Mouse (Mus musculus): ENCODE results near the gene Pld4.
A peak's percentile ranks its signal among the peaks of the same experiment; 100 is the strongest.

Pld4 gene

DNA sequence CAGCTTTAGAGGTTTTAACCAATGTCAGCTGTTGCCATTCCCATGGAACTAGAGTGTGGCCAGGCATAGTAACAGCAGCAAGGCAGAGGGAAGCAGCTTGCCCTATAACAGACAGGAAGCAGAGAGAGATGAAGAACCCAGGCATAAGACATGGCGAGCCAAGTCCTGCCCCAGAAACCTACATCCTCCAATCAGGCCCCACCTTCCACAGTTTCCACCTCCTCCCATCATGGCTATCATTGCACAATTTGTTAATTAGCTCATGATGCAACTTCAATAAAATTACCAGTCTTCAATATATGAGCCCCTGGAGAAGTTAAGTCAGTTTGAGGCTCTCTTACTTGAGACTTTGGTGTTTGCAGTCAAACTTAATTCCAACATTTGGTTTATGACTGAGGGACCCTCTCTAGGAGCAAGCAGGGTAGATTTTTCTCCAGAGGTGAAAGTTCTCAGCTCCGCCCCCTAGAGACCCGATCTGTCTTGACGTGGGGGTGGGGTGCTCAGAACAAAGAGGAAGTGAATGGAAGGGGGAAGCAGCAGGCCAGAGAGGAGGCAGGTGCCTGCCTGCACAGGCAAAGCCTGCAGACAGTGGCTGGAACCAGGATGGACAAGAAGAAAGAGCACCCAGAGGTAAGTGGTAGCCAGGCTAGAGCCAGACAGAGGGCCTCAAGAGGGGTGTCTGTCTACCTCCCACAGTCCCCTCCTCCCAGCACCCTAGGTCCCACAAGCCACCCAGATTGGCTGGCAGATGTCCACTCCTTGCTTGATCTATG is at the start of gene Pld4:
Pld4 (plus strand) TSS at position 502 of the 773 bp plus-strand sequence.
- no peak for DNase-seq (ENCODE audit: low spot score)

DNA sequence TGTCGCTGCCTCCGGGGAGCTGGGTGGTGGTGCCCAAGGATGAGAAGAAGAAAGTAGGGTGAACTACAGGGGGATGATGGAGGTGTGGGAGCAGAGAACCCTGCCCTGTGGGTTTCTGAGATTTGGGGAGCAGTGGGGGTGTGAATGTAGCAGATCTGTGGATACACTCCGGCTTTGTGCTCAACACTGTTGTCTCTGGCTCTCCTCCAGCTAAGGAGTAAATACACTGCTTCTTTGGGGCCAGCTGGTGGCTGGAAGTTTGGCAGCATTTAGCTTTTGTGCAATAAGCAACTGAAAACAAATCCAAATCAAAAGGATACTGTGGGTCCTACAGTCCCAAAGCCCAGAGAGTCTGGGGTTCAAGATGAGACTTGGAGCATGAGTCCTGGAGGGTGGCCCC is 46.5 kb upstream of the Pld4 start:
- no peak for DNase-seq (ENCODE audit: low spot score)

DNA sequence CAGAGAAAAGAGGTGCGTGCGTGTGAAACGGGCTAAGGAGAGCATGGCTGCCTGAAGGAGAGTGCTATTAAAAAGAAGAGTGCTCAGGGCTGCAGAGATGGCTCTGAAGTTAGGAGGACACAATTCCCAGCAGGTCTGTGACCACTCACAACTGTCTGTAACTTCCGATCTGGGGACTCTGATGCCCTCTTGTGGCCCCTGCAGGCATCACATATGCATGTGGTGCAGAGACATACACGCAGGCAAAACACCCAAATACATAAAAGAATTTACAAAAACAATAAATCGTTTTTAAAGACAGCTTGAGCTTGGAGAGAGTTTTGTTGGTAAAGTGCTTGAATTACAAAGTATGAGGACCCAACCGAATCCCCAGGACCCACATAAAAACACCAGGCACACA is 43.3 kb upstream of the Pld4 start:
- peak; percentile 43 for DNase-seq (ENCODE audit: low spot score)

DNA sequence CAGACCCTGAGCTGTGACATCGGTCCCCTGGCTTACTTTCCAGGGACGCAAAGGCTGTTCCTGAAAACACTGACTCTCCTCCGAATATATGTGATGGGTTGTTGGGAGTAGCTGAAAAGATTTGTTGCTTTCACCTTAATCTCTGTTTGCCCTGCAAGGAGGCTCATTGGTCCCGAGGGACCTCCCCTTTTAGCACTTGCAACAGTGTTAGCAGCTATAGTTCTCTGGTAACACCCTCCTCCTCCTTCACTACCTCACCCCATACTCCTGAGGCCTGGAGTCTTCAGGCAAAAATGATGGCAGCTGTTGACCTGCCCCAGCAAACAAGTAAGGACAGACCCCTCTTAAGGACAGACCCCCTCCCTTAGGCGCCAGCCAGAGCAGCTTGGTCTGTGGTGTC is 41.5 kb upstream of the Pld4 start:
- DNase-seq (ENCODE audit: low spot score), result no peak

DNA sequence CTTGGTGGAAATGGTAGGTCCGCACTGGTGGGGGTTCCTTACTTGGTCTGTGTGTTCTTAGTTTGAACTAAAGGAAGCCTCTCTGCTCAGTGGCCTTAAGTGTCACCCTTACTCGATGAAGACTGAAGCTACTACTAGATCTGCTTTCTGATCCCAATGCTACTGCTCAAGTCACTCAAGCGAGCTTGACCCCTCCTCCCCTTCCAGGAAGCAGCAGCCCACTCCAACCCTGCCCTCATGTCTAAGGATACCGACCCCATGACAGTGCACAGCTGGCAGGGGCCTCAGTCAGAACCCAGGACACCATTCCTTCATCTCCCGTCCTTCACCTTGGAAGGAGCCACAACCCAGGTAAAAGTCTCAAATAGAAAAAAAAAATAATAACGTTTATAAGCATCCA is 40.2 kb upstream of the Pld4 start, which contains the start of gene Cep170b:
Cep170b (plus strand) TSS at position 240 of the 400 bp plus-strand sequence.
- no peak for DNase-seq (ENCODE audit: low spot score)

DNA sequence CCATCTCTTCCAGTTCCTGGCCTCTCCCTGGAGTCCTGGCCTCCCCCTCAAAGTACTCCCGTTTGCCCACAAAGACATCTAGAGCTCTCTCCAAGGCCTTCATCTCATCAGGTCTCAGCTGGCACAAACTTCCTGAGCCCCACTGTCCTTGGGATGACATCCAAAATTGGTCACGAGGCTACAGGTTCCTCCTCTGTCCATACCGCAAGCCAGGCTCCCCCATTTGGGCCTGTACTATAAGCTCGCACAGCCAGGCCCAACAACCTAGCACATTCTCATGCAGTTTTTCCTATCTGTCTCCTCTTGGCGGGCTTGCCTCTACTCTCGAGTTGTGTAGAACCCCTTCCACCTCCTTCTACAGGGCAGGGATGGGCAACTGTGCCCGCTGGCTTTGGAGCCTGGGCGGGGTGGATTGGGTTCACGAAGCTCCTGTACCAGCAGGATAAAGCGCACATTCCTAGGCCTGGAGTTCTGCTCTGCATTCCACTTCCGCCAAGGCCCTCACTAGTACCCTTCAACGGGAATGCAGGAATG is 39.5 kb upstream of the Pld4 start:
- DNase-seq (ENCODE audit: low spot score), result peak; percentile 39

DNA sequence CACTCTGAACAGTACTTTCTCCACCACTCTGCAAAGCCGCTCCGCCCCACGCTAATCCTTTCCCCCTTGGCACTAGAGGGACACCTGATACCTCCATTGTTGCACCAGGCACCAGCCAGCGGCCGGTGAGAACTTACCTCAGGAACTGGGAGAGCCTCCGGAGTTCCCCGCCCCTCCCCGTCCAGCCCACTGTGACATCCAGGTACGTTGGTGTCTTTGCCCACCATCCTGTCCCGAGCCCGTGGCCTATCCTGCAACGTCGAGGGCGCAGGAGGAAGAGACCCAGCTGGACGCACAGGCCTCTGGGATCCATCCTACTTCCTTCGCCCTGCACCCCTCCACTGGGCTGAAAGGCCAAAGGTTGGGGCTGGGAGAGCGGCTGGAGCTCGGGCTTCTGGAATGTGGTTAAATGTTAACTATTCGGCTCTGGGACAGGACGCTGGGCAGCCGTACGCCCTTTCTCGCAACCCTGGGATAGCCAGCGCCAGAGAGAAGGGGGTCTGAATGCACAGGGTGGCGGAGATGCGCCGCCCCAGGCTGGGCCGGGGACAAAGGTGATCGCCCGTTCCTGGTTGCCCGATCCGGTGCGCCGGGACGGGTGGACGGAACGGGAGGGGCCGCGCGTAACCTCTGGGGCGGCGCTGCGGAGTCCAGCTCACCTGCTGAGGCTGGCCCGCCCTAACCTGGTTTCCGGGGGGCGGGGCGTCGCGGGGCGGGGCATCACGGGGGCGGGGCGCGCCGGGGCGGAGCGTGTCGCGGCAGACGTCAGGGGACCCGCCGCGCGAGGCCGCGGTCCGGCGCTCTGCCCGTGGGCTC is 38.8 kb upstream of the Pld4 start:
- peak; percentile 71 for DNase-seq (ENCODE audit: low spot score)

DNA sequence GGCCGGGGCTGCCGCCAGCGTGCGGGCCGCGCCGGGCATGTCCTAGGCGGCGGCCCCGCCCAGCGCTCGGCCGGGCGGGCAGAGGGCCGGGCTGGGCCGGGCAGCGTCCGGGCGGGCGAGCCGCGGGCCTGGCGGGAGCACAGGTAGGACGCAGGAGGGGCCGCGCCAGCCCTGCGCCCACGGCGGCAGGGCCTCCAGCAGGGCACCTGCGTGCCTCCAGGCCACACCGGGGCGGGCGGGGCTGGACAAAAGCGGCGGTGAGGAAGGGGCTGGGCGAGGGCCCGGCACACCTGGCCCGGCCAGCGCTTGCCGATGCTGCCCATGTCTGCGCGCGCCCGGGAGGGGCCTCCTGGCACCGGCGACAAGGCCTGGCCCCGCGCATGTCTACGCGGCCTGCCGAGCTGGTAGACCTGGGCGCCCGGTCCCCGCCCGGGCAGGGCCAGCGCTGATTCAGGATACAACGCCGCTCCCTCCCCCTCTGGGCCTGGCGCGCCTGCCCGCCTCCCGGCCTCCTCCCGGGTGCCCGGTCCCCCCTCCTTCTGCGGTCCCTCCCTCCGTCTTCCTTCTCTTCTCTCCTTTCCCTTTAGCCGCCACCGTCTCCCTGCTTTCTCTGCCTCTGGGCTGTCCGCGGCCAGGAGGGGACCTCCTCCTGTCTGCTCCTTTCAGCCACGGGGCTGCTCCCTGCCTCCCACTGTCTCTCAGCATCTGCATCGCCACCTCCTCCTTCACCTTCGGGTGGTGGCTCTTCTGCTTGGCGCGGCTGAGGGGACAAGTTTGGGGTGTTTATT is 38.0 kb upstream of the Pld4 start:
- DNase-seq (ENCODE audit: low spot score), result peak; percentile 70

DNA sequence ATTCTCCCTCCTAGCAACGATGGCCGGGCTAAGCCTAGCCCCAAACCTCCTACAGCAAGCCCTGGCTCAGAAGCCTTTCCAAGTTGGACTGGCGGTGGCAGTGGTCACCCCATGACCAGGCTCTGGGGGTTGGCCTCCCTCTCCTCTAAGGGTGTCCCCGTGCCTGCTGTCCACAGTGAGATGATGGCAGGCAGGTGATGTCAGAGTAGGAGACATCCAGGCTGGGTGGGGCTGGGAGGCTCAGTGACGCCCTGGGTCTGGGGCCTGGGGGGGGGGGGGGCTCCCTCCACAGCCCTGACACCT is 37.5 kb upstream of the Pld4 start:
- no peak for DNase-seq (ENCODE audit: low spot score)

DNA sequence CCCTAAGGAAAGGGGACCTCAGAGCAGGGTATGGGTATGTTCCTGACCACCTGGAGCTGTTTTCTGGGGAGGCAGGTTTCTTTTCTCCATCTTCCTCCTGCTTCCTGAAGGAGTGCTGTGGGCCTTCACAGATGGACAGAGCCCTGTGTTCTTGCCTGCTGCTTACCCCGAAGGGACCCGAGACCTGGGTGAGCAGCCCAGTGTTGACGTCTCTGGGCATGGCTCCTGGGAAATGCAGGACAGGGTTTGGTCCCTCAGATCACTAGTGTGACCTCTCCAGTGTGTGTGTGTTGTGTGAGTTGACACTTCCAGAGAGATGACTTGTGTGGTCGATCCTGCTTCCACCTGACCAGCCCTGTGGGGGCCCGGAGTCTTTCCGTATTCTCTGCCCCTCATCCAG is 37.0 kb upstream of the Pld4 start:
- no peak for DNase-seq (ENCODE audit: low spot score)

DNA sequence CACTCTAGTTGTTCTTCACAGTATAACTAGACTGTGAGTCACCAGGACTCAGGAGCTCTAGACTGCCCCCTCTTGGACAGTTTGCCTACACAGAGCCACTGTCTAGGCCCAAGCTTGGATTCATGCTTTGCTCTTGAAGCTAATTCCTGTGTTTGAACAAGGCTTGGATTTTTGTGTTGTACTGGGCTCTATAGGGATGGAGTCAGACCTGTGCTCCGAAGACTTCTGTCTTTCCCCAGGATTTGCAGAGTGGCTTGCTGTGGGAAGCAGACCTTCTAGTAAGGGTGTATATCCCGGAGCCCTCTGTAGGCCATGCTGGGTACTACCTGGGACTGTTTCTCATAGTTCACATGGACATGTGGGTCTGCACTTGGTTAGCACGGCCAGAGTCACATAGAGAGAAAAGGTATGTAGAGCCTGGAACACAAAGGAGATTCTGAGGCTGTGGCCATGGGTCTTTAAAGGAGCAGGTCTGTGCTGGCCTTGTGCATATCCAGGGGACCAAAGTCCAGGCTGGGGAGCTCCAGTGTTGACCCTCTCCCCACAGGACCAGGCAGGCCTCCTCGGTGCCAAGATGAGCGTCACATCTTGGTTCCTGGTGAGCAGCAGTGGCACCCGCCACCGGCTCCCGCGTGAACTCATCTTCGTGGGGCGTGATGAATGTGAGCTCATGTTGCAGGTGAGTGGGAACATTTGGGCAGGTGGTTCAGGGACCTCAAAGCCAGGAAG is 36.2 kb upstream of the Pld4 start:
- peak; percentile 63 for DNase-seq (ENCODE audit: low spot score)

DNA sequence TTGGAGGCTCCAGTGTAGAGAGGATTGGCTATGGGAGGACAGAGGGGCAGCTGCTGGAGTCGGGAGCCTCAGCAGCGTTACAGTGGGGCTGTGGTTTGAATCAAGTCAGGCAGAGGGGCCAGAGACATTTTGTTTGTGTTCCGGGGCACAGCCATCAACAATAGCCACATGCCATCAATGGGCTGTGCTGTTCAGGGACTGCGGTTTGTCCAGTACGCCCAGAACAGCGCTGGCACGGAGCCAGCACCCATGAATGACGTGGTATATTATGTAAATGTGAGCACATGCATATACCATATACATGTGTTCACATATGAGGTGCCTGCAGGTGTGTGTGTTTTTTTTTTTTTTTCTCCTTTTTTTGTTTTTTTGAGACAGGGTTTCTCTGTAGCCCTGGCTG is 32.7 kb upstream of the Pld4 start:
- DNase-seq (ENCODE audit: low spot score), result no peak

DNA sequence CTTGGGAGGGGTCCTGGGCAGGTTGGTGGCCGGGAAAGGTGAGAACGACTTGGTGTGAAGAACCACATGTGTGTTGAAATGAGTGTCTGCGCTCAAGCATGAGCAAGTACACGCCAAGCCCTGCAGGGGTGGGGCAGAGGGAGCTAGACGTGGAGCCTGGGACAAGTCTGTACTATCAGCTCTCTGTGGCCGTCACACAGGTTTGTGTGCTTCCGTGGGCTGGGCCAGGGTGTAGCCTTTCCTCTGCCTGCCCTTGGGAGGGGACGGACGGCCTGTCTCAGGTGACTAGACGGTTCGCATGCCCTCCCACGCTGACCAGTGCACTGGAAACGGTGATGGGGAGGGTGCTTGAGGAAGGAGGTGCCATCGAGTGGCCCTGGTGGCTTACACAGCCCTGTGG is 29.6 kb upstream of the Pld4 start:
- no peak for DNase-seq (ENCODE audit: low spot score)

DNA sequence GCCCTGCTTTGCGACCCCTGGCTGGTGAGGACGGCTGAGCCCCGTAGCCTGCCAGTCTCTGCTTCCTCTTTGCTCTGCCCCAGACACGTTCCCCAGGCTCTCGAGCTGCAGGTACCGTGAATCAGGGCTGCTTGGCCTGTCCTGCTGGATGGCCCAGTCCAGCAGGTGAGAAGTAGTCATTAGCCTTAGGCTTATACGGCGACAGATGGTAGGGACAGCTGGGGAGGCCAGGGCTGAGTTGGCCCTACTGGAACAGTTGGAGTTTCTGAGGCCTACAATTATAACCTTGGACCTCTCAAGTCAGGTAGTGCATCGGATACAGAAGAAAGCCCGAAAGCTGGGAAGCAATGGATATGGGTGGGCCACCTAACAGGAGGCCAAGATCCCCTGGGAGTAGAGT is 27.9 kb upstream of the Pld4 start:
- DNase-seq (ENCODE audit: low spot score), result no peak

DNA sequence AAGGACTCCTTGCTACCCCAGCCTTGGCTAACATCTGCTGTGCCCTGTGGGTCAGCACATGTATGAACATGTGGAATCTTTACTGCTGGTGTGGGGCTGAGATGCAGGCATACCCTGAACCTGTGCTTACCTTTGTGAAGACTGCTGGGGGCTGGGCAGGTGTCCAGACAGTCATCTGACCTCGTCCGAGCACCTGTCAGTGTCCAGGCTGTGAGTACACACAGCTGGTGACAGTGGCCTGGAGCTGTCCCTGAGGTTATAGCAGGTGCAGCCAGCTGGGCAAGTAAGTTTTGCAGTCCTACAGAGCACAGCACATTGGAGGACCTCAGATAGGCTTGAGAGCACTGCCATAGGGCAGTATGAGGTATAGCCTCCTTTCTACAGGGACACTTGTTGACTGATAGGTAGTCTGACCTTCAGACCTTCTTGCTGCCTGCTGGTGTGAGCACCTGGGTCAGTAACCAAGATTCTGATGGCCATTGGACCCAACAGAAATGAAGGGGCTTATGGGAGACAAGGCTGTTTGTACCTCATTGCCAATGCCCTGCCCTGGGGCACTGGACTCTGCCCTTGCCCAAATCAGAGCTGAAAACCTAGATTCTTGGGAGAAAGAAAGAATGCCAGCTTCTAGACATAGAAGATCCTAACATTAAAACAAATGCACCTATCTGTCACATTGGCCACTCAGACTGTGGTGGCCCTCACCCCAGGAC is 26.2 kb upstream of the Pld4 start:
- no peak for DNase-seq (ENCODE audit: low spot score)

DNA sequence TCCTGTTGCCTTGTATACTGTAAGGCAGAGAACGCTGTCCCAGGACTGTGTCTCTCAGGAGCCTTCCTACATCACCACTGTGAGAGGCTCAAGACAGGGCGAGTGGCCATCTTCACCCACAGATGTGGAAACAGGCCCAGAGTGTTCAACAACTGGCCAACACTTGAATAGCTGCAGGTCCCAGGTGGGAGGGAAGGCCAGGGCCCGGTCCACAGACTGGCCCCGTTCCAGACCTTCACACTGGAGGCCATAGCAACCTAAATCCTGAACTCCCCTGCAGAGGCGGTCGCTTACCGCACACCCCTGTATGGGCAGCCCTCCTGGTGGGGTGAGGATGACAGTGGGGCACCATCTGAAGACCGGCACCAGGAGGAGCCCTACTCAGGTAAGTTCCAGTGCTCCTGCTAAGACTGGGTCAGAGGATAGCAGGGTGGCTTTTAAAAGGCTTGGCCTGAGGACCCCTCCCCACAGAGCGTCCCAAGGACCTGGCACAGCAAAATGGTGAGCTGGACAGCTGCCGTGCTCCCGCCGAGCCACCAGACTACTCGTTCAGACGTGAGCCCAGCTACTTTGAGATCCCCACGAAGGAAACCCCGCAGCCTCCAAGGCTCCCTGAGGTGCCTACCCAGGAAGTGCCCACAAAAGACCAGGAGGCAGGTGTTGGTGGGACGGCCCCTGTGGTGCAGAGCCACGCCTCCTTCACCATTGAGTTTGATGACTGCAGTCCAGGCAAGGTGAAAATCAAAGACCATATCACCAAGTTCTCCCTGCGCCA is 25.4 kb upstream of the Pld4 start:
- DNase-seq (ENCODE audit: low spot score), result no peak

DNA sequence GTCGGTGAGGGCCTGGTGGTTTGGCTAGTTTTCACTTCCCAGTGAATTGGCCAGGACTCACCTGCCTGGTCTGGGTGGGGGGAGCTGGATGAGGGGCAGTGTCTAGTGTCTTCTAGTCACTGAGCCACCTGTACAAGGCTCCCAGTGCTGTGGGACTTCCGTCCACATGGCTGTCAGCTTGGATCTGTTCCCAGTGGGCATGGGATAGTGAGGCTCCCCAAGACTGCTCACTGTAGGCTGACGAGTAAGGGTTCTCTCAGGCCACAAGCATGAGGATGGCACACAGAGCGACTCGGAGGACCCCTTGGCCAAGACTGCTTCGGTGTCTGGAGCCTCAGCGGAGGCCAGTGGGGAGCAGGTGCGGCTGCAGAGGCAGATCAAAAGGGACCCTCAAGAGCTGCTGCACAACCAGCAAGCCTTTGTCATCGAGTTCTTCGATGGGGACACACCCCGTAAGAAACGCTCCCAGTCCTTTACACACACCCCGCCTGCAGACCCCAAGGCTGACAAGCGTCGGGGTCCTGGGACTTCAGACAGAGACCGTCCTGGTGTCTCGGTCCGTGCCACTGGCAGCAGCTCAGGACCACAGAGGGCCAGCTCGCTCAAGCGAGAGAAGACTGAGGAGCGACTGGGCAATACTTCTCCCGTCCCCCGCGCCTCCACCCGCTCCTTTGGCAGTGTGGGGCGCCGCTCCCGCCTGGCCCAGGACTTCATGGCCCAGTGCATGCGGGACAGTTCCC is 24.4 kb upstream of the Pld4 start:
- DNase-seq (ENCODE audit: low spot score), result no peak

DNA sequence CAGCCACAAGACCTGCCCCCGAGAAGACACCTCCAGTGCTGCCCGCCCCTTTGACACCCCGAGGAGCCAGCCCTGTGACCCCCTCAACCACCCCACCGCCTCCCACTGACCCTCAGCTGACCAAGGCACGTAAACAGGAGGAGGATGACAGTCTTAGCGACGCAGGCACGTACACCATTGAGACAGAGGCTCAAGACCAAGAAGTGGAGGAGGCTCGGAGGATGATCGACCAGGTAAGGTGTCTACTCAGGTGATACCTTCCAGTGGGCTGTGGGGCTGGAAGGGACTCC is 23.9 kb upstream of the Pld4 start:
- DNase-seq (ENCODE audit: low spot score), result no peak

DNA sequence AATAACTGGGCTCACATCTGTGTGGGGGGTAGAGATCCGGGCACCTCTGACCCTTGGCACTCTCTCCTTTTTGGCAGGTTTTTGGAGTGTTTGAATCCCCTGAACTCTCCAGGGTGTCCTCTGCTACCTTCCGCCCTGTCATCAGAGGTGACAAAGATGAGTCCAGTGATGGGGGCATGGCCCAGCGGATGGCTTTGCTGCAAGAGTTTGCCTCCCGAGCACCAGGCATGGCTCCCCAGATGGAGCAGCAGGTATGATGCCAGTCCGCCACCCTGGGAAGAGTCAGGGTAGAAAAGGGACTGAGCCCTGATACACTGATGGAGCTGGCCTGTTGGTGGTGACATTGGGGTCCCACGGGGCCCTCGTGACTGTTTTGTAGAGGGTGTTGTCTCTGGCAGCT is 23.4 kb upstream of the Pld4 start:
- no peak for DNase-seq (ENCODE audit: low spot score)

DNA sequence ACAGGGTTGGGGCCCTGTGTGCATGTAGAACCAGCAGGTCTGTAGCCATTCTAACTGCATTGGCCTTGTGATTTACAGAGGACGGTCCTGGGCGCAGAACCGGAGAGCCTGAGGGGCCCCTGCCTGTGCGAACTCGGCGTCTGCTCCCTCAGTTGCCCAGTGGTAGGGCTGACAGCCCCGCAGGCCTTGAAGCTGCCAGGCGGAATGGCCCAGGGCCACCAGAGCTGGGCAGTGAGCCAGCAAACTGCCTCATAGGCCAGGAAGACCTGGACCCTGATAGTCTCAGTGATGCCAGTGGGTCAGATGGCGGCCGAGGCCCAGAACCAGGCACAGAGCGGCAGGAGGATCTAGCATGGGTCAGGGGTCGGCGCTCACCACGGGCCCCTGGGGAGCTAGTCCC is 22.7 kb upstream of the Pld4 start:
- peak; percentile 80 for DNase-seq (ENCODE audit: low spot score)
